Mouse (Mus musculus) CH12F3 (cell line): Measurements from ENCODE around the gene Ramp2.

Source experiments
- in situ Hi-C: fragments of 300-500 bp; cut with MboI; formaldehyde crosslinking; loops from 2 replicates; pipeline ENCODE4 v1.14.3; 2020; ENCODE audit warnings: low sequenced_read_pairs

Gene Ramp2

DNA sequence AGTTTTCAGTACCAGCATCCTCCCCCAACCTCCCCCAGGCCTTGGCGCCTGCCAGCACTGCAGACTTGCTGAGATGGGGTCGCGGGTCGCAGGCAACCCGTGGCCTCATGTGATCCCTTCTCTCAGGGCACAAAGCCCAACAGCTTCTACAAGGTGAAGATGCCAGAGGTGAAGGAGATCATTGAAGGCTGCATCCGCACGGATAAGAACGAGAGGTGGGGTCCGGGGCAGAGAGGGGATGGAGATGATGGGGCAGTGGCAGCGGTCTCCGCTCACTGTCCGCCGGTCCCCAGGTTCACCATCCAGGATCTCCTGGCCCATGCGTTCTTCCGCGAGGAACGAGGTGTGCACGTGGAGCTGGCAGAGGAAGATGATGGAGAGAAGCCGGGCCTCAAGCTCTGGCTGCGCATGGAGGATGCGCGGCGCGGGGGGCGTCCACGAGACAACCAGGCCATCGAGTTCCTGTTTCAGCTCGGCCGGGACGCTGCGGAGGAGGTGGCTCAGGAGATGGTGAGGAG lies 19.2 kb downstream of the Ramp2 start:
- in situ Hi-C loops: no loop called here

DNA sequence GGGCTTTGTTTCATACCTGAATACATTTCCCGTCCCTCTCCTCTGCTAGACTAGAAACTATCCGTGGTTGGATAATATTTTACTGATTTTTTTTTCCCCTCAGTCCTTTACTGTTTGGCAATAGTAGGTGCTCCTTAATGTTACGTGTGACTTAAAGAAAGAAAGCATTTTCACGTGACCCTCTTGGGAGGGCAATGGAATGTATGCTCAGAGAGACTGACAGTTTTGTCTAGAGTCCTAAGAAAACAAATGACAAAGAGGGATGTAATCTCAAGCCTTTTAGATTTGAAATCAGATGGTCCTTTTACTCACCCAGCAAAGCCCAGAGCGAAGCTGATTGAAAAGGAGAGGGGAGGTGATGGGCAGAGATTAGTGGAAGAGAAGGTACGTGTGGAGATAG lies 20.1 kb downstream of the Ramp2 start:
- in situ Hi-C loops: no loop called here

DNA sequence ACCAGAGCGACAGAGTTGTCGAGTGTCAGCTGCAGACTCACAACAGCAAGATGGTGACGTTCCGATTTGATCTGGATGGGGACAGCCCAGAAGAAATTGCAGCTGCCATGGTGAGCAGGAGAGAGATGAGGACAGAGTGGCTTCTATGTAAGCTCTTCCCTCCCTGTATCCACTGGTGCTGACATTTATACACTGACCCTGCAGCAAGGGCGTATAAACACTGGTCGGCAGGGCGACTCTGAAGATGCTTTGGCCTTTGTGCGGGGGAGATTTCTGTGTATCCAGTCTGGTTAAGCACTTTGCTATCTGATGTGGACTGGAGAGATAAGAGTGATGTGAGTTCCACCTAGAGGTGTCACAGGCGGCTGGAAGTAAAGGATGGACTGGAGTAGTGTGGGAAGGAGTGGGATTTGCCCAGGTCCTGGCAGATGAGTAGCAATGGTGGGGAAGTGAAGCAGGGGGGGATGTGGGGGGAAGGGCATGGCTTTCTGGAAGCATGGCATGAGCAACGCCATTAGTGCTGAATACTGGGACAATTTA lies 23.8 kb downstream of the Ramp2 start:
- in situ Hi-C loops: no loop called here

DNA sequence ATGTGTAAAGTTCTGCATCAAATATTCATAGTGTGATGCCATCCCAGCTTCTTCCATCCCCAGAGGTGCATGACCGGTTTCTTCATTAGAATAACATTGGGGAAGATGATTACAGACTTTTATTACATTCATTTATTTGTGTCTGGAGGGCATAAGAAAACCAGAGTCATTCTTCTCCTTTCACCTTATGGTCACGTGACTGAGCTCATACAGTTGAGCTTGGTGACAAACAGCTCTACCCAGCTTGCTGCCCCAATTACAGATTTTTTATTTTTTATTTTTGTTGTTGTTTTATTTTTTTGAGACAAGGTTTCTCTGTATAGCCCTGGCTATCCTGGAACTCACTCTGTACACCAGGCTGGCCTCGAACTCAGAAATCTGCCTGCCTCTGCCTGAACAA lies 26.6 kb downstream of the Ramp2 start:
- in situ Hi-C loops: no loop called here

DNA sequence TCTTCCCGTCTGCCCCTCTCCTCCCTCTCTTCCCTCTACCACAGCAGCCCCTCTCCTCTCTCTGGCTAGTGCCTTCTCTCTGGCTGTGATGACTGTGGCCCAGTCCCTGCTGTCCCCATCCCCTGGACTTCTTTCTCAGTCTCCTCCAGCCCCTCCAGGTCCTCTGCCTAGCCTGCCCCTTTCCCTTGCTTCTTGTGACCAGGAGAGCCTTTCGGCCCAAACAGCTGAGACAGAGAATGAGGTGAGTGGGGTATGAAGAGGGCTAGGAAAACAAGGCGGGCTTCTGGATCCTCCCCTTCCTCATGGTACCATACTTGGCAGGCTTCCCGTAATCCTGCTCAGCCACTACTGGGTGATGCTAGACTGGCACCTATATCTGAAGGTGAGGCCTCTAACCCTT lies 29.5 kb downstream of the Ramp2 start:
- in situ Hi-C loops: no loop called here

DNA sequence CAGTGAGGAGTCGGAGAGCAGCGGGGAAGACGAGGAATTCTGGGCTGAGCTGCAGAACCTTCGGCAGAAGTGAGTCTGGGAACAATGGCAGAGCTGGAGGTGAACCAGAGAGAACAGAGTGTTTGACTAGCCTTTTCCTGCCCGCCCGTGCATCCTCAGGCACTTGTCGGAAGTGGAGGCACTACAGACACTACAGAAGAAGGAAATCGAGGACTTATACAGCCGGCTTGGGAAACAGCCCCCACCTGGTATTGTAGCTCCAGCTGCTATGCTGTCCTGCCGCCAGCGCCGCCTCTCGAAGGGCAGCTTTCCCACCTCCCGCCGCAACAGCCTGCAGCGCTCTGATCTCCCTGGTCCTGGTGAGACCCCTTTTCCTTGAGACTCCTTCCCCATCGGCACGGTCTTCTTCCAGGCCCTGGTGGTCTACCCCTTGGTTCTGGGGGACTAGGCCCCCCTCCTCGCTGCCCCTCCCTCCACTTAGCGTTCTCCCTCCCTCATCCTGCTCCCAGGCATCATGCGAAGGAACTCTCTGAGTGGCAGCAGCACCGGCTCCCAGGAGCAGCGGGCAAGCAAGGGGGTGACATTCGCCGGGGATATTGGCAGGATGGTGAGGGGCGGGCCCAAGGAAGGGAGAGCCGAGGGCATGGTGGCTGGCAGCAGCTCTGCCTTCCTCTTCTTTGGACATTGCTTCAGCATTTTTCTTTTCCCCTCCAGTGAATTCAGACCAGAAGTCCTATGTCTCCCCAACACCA lies 30.7 kb downstream of the Ramp2 start:
- in situ Hi-C loops: no loop called here

DNA sequence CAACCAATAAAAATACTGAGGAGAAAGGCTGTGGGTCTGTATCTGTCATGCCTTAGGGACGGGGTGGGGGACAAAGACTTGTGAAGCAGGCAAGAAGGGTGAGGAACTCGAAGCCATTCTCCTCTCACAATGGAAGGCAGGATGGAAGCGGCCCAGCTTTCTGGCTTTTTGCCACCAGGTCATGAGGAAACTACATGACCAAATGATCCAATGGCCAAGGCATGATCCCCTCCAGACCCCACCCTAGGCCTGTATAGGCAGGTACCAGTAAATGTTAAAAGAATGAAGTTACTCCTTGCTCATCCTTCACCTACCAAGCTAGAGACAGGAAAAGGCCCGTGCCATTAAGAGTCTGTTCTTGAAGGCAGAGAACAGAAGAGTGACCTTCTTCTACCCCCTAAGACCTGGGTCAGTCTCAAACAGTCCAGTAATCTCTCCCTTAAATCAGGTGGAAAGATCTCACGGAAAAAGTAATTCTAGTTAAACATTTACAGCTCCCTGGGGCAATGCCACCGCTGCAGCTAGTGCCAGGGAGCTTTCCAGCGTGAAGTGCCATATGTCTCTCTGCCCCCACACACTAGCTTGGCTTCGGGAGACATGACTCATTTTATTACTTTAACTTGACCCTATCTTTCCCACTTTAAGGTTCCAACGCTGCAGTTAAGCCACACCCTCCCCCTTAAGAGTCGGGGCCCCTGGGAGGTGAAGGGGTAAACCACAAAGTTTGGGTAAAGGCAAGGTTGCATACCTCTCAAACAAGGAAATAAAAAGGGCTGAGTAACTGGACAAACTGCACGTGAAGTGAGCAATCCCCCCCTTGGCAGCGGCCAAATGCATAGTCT lies 31.8 kb downstream of the Ramp2 start:
- in situ Hi-C loops: no loop called here

DNA sequence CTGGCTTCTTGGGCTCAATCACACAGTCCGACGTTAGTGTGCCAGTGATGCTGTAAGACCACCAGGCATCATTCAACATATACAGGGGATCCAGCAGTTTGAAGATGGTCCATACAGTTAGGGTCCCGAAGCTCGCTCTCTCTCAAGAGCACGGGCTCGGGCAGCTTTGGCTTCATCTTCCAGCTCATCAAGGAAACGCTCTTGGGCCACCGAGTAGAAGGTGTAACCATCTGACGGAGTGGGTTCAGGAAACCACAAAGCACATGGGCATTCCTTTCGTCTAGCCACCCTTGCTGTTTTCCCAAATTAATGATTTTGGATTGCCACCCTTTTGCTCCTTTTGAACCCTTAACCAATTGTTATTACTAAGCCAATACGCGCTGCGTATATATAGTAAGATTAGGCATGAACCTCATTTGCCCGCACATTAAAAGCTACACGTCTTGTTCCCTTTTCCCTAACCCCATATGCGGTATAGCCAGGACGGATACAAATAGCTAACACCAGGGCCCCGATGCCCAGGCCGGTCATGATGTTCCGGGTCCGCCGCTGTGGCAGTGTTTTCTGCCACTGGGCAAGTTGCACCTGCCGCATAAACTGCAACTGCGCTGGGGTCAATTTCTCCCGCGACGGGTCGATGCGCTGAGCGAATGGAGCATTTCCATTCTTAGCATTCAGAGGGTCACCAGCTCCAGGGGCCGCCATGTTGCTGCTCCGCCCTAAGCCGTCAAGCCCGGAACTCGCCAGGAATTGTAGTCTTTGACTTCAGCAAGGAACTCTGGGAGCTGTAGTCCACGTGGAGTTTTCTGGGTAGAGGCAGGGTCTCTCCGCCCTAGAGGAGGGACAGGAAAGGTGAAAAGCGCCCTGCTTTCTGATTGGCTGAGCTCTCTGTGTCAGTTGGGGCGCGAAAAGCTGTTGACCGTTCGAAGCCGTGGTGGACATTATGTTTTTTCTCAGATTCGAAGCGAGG lies 32.7 kb downstream of the Ramp2 start, which contains the start of the genes Cntd1 and Coa3:
Cntd1 (plus strand) TSS at position 790 of the 970 bp plus-strand sequence.
Coa3 (minus strand) TSS at position 892 of the 970 bp plus-strand sequence.
- in situ Hi-C loops: no loop called here

DNA sequence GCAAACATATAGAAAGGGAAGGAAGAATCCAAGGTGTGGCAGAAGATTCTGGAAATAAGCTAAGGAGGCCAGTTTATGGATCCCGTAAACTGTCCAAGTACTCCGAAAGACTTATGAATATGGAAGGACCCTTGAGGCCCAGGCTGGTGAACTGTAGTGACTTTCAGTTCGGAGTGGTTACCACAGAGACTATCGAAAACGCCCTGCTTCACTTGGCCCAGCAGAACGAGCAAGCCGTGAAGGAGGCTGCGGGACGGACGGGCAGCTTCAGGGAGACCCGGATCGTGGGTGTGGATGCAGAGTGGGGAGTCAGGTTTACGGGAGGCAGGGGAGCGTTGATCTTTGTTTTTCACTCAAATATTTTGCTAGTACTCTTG lies 33.4 kb downstream of the Ramp2 start:
- in situ Hi-C loops: no loop called here

DNA sequence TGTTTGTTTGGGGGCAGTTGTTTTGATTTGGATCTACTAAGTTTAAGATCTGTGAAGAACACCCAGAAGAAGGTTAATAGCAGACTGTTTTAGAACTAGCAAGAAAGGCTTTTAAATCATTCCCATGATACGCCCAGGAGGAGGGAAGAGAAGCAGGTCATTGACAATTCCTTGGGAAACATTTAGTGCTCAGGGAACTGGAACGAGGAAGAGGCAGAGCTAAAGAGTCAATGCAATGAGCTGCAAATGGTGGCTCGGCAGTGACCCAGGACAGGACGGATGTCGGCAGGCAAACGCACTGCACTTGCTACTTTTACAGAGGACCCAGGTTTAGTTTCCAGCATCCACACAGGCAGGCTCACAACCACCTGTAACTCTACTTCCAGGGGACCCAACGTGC lies 35.0 kb downstream of the Ramp2 start:
- in situ Hi-C loops: no loop called here

DNA sequence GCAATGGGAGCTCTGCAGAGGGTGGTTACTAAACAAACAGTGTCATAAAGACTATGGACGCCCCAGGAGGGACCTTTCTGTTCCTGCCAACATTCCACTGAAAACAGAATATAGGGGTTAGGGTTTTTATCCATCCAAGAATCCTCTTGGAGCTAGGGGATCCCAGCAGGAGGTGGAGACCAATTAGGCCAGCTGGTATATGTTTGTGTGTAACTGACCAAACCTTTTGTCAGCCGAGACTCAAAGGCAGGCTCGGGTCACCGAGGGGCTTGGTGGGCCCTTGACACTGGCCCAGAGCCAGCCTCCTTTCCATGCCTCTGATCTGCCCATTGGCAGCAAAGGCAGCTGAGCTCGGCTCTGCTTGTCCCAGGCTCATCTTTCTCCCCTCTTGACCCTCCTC lies 37.1 kb downstream of the Ramp2 start:
- in situ Hi-C loops: no loop called here

DNA sequence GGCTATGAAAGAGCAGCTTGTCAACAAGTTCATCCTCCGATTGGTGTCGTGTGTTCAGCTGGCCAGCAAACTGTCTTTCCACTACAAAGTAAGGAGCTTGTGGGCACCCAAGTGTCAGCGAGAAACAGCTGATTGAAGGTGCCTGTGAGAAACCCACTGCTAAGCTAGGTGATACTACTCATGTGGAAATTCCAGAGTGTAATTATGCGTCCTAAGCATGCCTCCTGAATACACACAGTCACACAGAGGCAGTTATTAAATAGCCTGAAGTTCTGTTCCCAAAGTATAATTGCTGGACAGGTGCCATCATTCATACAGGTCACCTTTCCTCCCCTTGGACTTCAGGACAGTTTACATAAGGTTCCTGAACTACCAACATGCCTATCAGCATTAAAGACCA lies 38.0 kb downstream of the Ramp2 start:
- in situ Hi-C loops: no loop called here

DNA sequence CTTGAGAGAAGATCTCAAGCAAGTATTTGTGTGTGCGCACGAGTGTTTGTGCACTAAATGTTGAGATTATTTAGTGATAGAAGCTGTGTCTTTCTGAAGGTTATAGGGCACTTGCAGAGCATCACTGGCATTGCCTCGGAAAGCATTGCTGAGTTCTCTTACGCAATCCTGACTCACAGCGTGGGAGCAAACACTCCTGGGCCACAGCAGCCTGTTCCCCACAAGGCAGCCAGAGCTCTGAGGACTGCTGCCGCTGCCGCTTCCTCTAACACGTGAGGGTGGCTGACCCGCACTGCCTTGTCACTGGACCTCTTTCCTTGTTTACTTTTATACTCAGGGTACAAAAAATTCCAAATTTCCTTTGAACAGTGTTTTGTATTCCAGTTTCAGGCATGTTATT lies 41.5 kb downstream of the Ramp2 start:
- in situ Hi-C loops: no loop called here

DNA sequence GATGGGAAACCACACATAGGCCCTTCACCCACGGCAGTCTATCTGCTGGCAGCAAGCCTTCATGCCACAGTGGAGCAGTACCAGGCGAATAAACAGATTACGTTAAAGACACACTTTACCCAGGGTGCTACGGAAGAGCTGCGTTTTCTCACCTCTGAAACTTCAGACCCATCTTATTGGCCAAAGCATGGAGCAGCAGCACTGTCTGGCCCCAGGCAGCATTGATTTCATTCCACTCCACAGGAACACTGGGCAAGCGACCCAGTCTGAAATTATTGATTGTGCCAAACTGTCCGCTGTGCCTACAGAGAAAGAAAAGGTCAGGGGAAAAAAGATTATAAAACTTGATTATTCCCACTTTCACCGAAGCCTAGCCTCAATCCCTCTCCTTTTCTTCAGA lies 45.4 kb downstream of the Ramp2 start:
- in situ Hi-C loops: no loop called here

DNA sequence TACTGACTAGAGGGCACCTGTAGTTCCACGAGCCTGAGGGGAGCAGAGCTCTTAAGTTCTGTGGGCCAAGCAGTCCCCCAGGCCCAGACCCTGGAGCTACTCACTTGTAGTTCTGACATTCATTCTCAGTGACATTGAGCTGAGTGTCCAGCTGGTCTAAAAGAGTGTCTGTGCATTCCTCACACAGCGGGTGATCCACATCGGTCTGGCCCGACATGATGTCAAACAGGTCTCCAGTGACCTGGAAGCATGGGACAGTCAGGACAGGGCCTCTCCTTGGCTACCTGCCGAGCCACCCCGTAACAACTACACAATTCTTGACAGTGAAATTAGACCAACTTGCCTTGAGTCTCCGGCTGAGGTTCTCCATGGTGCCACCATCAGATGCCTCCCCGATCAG lies 49.4 kb downstream of the Ramp2 start:
- in situ Hi-C loops: no loop called here

DNA sequence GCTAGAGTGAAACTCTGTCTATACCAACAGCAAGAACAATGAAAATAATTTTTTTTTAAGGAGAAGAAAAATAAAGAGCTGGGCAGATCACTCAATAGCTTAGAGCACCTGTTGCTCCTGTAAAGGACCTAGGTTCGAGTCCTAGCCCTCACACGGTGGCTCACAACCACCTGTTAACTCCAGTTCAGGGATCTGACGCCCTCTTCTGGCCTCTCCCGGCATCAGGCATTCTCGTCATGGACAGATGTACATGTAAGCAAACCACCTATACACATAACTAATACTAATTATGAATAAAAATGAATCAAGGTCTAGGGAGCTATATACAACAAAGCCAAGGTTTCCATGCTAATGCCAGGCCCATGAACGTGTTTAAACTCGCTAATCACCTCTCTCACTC lies 55.1 kb downstream of the Ramp2 start:
- in situ Hi-C loops: no loop called here

DNA sequence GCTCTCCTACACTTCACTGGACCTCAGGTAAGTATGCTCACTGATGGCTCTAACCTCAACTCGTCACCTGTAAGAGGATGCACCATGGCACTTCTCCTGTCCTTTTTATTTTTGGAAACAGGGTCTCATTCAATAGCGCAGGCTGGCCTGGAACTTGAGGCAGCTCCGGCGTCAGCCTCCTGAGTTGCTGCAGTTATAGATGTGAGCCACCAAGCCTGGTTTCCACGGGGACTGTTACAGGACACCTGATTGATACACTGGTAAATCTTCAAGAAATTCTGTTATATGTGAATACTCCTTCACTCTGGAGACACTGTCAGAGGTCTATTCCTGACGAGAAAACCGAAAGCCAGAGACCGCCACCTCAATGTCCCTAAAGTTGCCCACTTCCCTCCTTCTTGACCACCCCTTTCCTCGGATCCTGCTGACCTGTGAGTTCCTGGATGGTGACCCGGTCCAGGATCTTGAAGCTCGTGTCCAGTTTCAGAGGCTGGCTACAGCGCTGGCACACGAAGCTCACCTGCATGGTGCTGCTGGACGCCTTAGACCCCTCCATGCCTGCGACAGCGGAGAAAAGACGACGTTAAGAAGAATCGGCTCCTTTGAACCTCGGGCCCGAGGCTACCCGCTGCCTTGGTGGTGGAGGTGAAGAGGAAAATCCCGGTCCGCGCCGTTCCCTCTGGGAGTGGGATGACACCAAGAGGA lies 55.6 kb downstream of the Ramp2 start:
- in situ Hi-C loops: no loop called here

DNA sequence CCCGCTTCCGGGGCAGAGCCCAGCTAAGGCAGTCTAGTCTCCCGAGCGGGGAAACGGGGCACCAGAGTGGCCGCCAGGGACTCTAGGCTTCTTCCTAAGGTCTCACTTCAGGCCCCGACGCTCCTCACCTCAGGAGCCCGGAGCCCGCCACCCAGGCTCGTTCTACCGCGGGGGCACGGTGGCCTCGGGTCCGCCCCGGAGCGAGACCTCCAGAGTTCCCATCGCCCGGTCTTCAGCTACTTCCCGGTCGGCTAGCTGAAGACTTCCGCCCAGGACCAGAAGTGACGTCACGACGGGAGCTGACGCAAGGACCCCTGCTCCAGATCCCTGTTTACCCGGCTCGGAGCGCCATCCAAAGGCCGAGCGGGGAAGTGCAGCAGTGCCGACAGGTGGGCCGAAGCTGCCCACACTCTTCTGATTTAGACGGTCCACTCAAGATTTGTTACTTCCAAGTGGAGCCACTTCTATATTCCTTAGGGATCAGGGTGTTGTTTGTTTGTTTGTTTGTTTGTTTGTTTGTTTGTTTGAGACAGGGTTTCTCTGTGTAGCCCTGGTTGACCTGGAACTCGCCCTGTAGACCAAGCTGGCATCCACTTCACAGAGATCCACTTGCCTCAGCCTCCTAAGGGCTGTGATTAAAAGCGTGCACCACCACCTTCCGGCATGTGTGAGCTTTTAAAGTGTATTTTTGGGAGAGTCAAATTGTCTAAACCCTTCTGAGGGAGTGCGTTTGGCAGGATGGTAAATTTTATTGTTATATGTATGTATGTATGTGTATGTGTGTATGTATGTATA lies 56.4 kb downstream of the Ramp2 start, which contains the start of gene Becn1:
Becn1 (minus strand) TSS at position 283 of the 795 bp plus-strand sequence.
- in situ Hi-C loops: no loop called here

DNA sequence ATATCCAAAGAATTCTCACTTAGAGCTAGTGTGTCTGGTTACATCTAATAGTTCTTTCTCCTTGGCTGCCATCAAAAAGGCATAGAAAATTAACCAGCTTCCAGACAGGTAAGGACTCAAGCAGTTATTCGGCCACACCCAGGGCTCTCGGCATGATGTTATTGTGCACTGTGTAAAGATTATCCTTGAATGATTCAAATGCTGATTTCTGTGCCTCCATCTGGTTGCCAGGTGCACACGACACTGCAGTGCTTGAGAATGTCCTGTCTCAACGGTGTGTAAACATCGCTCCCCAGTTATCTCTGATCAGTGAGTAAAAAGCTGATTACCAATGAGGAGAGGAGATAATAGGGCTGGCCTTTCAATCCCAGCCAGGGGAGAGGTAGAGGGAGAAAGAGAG lies 61.9 kb downstream of the Ramp2 start:
- in situ Hi-C loops: no loop called here
